Mouse (Mus musculus) bone marrow macrophage, adult 2 months (primary cell): Measurements from ENCODE around the gene Lonrf3.

Experiments used
- CTCF ChIP-seq: IDR thresholded peaks from 2 replicates; pipeline ENCODE4 v1.5.1; 2012; ENCODE audit warnings: low read depth, mild to moderate bottlenecking, low read length, moderate library complexity
- POLR2A ChIP-seq: IDR thresholded peaks from 2 replicates; pipeline ENCODE4 v1.6.1; 2012; ENCODE audit warnings: mild to moderate bottlenecking, low read depth, low read length, borderline replicate concordance

DNA sequence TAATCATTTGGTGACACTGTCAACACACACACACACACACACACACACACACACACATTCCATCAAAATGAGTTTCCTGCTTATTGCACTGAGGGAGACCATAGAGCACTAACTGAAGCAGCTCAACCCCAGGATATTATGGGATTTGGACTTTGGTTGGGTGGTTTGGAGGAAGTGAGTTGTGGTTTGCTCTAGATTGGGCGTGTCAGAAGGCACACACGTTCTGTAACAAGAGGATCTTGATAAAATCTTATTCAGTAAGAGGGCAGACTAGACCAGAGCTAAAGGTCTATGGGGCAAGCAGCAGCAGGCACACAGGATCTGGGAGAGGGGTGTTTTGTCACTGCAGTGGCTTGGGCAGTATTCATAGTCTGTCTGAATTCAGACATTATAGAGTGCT, 62.4 kb downstream of the Lonrf3 start:
- TF ChIP-seq POLR2A = no peak
- no peak for TF ChIP-seq CTCF
